Mouse (Mus musculus) liver, postnatal 0 days (tissue): ENCODE measurements around the gene Slc26a11. TPM values are rescaled to one million over a fixed set of nuclear protein-coding genes. Genes with fewer than 3 reads are reported as not detected.

Experiments
- ATAC-seq: fragments of 200-750 bp; cut with Nextera tagmentation; 2 replicates; pipeline ENCODE4 v1.8.0; 2017; ENCODE audit warnings: mild to moderate bottlenecking, moderate library complexity
- DNase-seq: peaks from one replicate; pipeline ENCODE4 v3.0.0-alpha.2; 2016
- H3K27ac ChIP-seq: fragments of 300-500 bp; sonication (generic); 2 replicates; pipeline ENCODE4 v1.5.1; 2014; ENCODE audit warnings: antibody characterized with exemption, moderate library complexity, mild to moderate bottlenecking, low read depth
- H3K27me3 ChIP-seq: fragments of 300-500 bp; sonication (generic); 2 replicates; pipeline ENCODE4 v1.6.1; 2014; ENCODE audit warnings: low read length, control low read depth, mixed read lengths; ENCODE audit not compliant: insufficient read depth
- H3K36me3 ChIP-seq: fragments of 300-500 bp; sonication (generic); replicated peaks from 2 replicates; pipeline ENCODE4 v1.6.1; 2014; ENCODE audit warnings: mild to moderate bottlenecking, control low read depth, low read length, moderate library complexity, mixed read lengths; ENCODE audit not compliant: insufficient read depth
- H3K4me1 ChIP-seq: fragments of 300-500 bp; sonication (generic); 2 replicates; pipeline ENCODE4 v1.6.1; 2014; ENCODE audit warnings: antibody characterized with exemption, mild to moderate bottlenecking, control low read depth; ENCODE audit not compliant: insufficient read depth
- H3K4me2 ChIP-seq: fragments of 300-500 bp; sonication (generic); 2 replicates; pipeline ENCODE4 v1.6.1; 2014; ENCODE audit warnings: low read depth, mild to moderate bottlenecking, low read length, moderate library complexity, mixed read lengths
- H3K4me3 ChIP-seq: fragments of 300-500 bp; sonication (generic); 2 replicates; pipeline ENCODE4 v1.5.1; 2014; ENCODE audit warnings: low read depth, low read length
- H3K9ac ChIP-seq: fragments of 300-500 bp; sonication (generic); replicated peaks from 2 replicates; pipeline ENCODE4 v1.6.1; 2014; ENCODE audit warnings: mild to moderate bottlenecking, moderate library complexity
- H3K9me3 ChIP-seq: fragments of 300-500 bp; sonication (generic); 2 replicates; pipeline ENCODE4 v1.6.1; 2016; ENCODE audit warnings: mild to moderate bottlenecking, control low read depth, low read length, mixed read lengths
- CTCF ChIP-seq: sonication (generic); IDR thresholded peaks from 2 replicates; pipeline ENCODE4 v1.5.1; 2016; ENCODE audit warnings: antibody characterized with exemption, low read depth
- EP300 ChIP-seq: IDR thresholded peaks from 2 replicates; pipeline ENCODE4 v1.6.1; 2016; ENCODE audit warnings: antibody characterized with exemption, low read depth, mild to moderate bottlenecking
- WGBS: fragments of 180-500 bp; shearing (Covaris S2); extraction: QIAGEN DNeasy Blood & Tissue Kit; methylation state at CpG from one replicate; pipeline ENCODE4 v1.1.7; 2014; ENCODE audit not compliant: insufficient replicate concordance; 5-methylcytosine and 5-hydroxymethylcytosine counted together
- polyA plus RNA-seq: library from polyadenylated mRNA; unstranded; fragments of >200 nt; fragmentation: Nextera tagmentation; extraction: Ambion mirVana; gene quantifications from 2 replicates; pipeline ENCODE4 v1.2.1, GENCODE M21; 2015

The Slc26a11 gene
- polyA plus RNA-seq, 1 experiment from 2014 or later, result 2.1 TPM

- Histone ChIP-seq H3K27ac (peak overlapping the region; percentile 51; the same call in 1 of the 2 replicates), H3K4me1 (peaks cover 4% of the 10 kb centered on the region; the same call in 1 of the 2 replicates), H3K36me3 (peaks cover 3% of the 10 kb centered on the region; the same call in 1 of the 2 replicates), H3K27me3 (no peaks in the 10 kb centered on the region), H3K9ac (no peak overlapping the region), H3K4me3 (no peak overlapping the region), H3K9me3 (no peaks in the 10 kb centered on the region), H3K4me2 (no peak overlapping the region)
- TF ChIP-seq CTCF, result no peak
- no peak for TF ChIP-seq EP300
- DNase-seq (no peak), ATAC-seq (peak; percentile 37; the same call in 1 of the 2 replicates)
- WGBS, result 33% methylated on average over 6 of the region's 6 CpGs
Measured at GRCm38 (mm10) chr11:119375425-119375824, 20.1 kb downstream of the Slc26a11 start.

DNA sequence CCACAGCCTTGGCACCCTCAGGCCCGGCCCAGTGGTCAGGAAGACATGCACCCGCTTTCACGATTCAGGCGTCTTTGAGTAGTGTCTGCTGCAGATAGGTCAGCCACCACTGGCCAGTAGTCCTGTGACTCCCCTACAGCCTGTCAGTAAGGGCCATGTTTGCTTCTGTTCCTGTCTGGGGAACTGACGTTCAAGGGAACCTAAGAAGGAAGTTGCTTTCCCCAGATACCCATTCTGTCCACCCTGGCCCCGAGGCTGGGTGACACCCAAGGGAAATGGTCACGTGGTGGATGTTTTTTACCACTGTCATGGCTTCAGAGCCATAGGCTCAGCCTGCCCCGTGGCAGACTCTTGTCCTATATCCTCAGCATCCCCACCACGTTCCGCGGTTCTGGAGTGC, 22.0 kb downstream of the Slc26a11 start:
- TF ChIP-seq CTCF, result no peak
- TF ChIP-seq EP300, result no peak
- DNase-seq (peak; percentile 42), ATAC-seq (peak; percentile 60)
- peaks cover 10% of the 10 kb centered on the region; the same call in 1 of the 2 replicates for H3K4me1 ChIP-seq
- peak overlapping the region; percentile 66 for H3K27ac ChIP-seq
- H3K36me3 ChIP-seq, result peaks cover 3% of the 10 kb centered on the region; the same call in 1 of the 2 replicates
- H3K27me3 ChIP-seq, result no peaks in the 10 kb centered on the region
- H3K4me2 ChIP-seq, result no peak overlapping the region
- H3K9ac ChIP-seq, result no peak overlapping the region
- WGBS, result 65% methylated on average over 11 of the region's 11 CpGs
- H3K4me3 ChIP-seq, result no peak overlapping the region
- no peaks in the 10 kb centered on the region for H3K9me3 ChIP-seq

DNA sequence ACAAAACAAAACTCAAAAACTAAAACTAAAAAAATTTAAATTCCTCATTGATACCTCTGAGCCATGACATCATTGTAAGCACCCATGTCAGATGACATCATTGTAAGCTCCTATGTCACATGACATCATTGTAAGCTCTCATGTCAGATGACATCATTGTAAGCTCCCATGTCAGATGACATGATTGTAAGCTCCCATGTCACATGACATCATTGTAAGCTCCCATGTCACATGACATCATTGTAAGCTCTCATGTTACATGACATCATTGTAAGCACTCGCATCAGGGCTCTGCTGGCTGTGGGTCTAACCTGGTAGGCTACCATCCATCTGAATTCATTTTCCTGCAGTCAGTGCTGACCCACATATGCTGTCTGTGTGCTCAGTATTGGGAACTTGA, 23.2 kb downstream of the Slc26a11 start:
- no peaks in the 10 kb centered on the region for H3K27me3 ChIP-seq
- DNase-seq, result no peak
- no peak overlapping the region for H3K9ac ChIP-seq
- 82% methylated on average over 1 of the region's 1 CpGs for WGBS
- H3K4me2 ChIP-seq, result no peak overlapping the region
- no peaks in the 10 kb centered on the region for H3K9me3 ChIP-seq
- peaks cover 10% of the 10 kb centered on the region; the same call in 1 of the 2 replicates for H3K4me1 ChIP-seq
- H3K4me3 ChIP-seq, result no peak overlapping the region
- H3K27ac ChIP-seq, result no peak overlapping the region
- no peak for TF ChIP-seq CTCF
- peaks cover 3% of the 10 kb centered on the region; the same call in 1 of the 2 replicates for H3K36me3 ChIP-seq
- no peak for ATAC-seq

DNA sequence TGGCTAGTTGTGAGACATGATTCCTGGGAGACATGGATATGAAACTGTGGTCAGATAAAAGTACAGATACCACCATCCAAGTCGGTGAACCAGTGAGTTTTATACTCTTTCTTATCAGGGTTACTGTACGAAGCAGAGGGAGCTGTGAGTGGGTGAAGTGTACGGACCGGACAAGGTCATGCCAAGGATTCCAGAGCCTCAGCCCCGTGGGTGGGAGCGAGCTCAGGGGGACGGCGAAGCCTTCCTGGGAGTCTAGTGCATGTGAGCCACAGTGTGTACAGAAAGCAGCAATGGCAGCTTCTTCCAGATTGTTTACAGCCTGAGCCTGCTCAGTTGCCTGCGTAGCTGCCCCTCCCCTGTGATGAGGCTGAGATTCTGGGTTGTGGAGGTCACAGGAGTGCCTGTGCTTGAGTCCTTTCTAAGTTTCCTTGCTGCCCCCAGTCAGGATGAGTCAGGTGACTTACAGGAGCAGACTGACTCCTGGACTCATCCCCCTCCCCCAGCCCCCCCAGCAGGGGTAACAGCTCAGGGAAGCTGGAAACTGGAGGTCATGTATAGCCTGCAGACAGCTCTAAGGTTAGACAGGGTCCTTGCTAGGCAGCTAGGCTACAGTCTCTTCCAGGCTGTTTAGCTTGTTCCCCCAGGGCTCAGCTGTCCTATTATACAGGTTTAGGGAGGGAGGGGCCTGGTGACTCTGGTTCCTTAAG, 26.4 kb downstream of the Slc26a11 start:
- DNase-seq (no peak), ATAC-seq (no peak)
- 62% methylated on average over 9 of the region's 9 CpGs for WGBS
- Histone ChIP-seq H3K4me2 (no peak overlapping the region), H3K4me3 (no peak overlapping the region), H3K9me3 (no peaks in the 10 kb centered on the region), H3K27ac (no peak overlapping the region), H3K27me3 (no peaks in the 10 kb centered on the region), H3K36me3 (peaks cover 3% of the 10 kb centered on the region; the same call in 1 of the 2 replicates), H3K9ac (no peak overlapping the region), H3K4me1 (peaks cover 10% of the 10 kb centered on the region; the same call in 1 of the 2 replicates)
- TF ChIP-seq EP300 (no peak), CTCF (no peak)

DNA sequence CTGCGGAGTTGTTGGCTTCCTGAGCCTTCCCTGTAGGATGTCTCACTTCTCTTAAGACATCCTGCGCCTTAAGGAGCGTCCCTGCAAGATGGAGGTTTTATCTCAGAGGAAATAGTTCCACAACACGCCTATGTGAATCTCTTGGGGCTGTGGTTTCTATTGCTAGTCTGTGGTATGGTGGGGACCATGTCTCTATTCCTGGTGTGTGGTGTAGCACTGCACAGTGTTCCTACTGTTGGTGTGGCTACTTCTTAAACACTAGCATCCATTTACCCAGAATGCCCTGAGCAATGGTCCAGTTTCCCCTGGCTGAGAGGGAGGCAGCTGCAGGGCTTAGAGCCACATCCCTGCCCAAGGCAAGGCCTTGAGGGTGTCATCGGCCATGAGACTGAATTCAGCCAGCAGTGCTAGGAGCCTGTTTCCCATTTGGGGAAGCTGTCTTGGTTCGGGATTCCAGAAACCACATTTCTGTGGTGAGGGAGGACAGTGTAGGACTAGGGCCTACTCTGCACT, 27.0 kb downstream of the Slc26a11 start:
- WGBS, result 50% methylated on average over 6 of the region's 6 CpGs
- no peak; the same call in 1 of the 2 replicates for ATAC-seq
- Histone ChIP-seq H3K9ac (no peak overlapping the region), H3K27me3 (no peaks in the 10 kb centered on the region), H3K9me3 (no peaks in the 10 kb centered on the region), H3K36me3 (peaks cover 3% of the 10 kb centered on the region; the same call in 1 of the 2 replicates), H3K4me1 (peaks cover 10% of the 10 kb centered on the region; the same call in 1 of the 2 replicates), H3K4me2 (no peak overlapping the region), H3K4me3 (no peak overlapping the region), H3K27ac (no peak overlapping the region)
- no peak for TF ChIP-seq CTCF
- DNase-seq, result no peak

DNA sequence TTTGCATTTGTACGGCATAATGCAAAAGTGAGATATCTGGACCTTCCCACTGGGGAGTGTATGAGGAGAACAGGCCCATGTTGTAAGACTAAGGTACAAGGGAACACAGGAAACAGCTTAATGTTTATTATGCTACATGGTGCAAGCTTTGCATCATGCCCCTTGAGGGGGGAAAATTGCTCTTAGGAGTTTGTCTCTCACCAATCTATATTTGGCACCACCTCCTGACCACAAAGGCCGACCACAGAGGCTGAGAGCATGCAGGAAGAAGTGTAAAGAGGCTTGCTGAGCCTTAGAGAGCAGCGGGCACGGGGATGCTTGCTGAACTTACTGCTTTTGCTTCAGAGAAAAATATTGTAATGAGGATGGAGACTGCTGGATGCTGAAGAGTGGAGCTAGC, 29.5 kb downstream of the Slc26a11 start:
- H3K27ac ChIP-seq, result no peak overlapping the region; the same call in 1 of the 2 replicates
- no peaks in the 10 kb centered on the region for H3K27me3 ChIP-seq
- H3K4me2 ChIP-seq, result no peak overlapping the region
- ATAC-seq (no peak), DNase-seq (peak; percentile 41)
- peaks cover 24% of the 10 kb centered on the region for H3K4me1 ChIP-seq
- H3K4me3 ChIP-seq, result no peak overlapping the region
- H3K9ac ChIP-seq, result no peak overlapping the region
- WGBS, result 32% methylated on average over 4 of the region's 4 CpGs
- TF ChIP-seq CTCF (no peak), EP300 (no peak)
- H3K9me3 ChIP-seq, result no peaks in the 10 kb centered on the region
- peaks cover 3% of the 10 kb centered on the region; the same call in 1 of the 2 replicates for H3K36me3 ChIP-seq
